Mouse (Mus musculus): Measurements from ENCODE around the gene Atp5j2.

- TF ChIP-seq EP300 (IDR thresholded peaks at IDR 0.05; ENCODE audit: low read depth) (no peak), CTCF (IDR thresholded peaks at IDR 0.05; ENCODE audit: low read depth) (no peak)
These were observed 26.7 kb downstream of the Atp5j2 start for GRCm38 (mm10) chr5:145165184-145165583.

Measured in liver, embryonic 14.5 days (tissue).